ENCODE assay signal across 9 mouse cellular contexts in the genomic region with DNA sequence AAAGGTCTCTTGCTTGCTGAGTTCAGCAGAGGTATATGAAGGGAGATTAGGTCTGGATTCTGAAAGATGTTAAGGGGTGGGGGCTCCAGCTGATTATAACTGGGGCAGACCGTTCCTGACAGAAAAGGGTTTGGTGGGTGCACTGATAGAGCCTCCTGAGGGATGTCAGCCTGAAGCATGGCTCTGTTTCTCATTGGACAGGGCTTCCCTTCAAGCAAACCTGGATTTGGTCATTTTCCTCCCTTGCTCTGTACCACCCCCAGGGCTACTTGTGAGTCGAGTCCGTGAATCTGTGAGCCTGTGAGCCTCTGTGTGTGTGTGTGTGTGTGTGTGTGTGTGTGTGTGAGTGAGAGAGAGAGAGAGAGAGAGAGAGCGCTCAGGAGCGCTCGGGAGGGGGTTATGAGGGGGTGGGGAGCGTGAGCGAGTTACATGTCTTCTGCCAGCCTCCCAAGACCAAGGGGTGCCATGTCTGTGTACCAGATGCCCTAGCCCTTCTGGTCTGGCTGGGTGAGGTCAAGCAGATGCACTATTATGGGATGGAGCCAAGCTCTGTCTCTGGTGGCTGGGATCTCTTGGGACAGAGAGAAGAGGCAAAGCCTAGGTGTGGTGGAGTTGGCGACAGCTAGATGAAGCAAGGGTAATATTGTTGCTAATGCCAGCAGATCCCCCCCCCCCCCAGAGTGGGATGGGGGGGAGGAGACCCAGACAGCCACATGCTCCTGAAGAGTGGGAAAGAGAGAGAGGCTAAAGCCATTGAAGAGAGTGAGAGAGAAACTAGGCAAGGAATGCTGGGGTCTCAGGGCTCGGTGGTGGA. TPM values are rescaled to one million over a fixed set of nuclear protein-coding genes. Genes with fewer than 3 reads are reported as not detected.
A peak's percentile ranks its signal among the peaks of the same experiment; 100 is the strongest.
DNase-seq lines count a peak whose midpoint lies in the region; ATAC-seq lines count a peak whose summit lies in the region.
"Had no signal": no experiment of that assay in that cellular context is flagged by ENCODE, and none has a peak within 500 bp of the region (broad histone marks: within the 10 kb centered on the region; RNA-seq: fewer than 3 reads in every experiment).

No protein-coding gene starts in this region.

- H3K9ac ChIP-seq in intestine, embryonic 15.5 days, result no peak overlapping the region

- no peak for ATAC-seq in CD4-positive, CD25-positive, alpha-beta regulatory T cell, adult 4 months
- no peak for ATAC-seq in megakaryocyte, adult 5-6 weeks (ENCODE audit: poor library complexity, severe bottlenecking)
- no peak for ATAC-seq in intestine, embryonic 15.5 days
- no peak for ATAC-seq in megakaryocyte progenitor cell, adult 5-6 weeks (replicated peaks; ENCODE audit: poor library complexity)

- 50% methylated on average over 10 of the region's 10 CpGs for WGBS in intestine, embryonic 15.5 days

- peak; percentile 19 for DNase-seq in CD4-positive, CD25-positive, alpha-beta regulatory T cell, adult 2 months (ENCODE audit: low read depth, low spot score)
- DNase-seq in adrenal gland, adult 8-10 months, result no peak
- DNase-seq in spleen, postnatal 4 days (ENCODE audit: low spot score in 2 of 2), result no peak

- H3K27me3 ChIP-seq in megakaryocyte, embryonic 14.5 days (replicated peaks), result peaks cover 5% of the 10 kb centered on the region
- H3K27me3 ChIP-seq in intestine, embryonic 15.5 days (replicated peaks), result peaks cover under 1% of the 10 kb centered on the region; the same call in 1 of the 2 replicates

- H3K36me3 ChIP-seq in megakaryocyte, embryonic 14.5 days (replicated peaks; ENCODE audit: low read length), result peaks cover 37% of the 10 kb centered on the region
- no peaks in the 10 kb centered on the region for H3K36me3 ChIP-seq in intestine, embryonic 15.5 days

- H3K4me3 ChIP-seq in megakaryocyte, embryonic 14.5 days (replicated peaks), result peak overlapping the region; percentile 74
- no peak overlapping the region for H3K4me3 ChIP-seq in intestine, embryonic 15.5 days (replicated peaks)

- H3K9me3 ChIP-seq in megakaryocyte, embryonic 14.5 days, result no peaks in the 10 kb centered on the region
- no peaks in the 10 kb centered on the region for H3K9me3 ChIP-seq in intestine, embryonic 15.5 days

- H3K27ac ChIP-seq in intestine, embryonic 15.5 days, result 0 out of 2 replicates have a peak overlapping the region, but pooled peaks have one; percentile 67

- H3K4me1 ChIP-seq in megakaryocyte, embryonic 14.5 days, result peaks cover 84% of the 10 kb centered on the region
- H3K4me1 ChIP-seq in intestine, embryonic 15.5 days (replicated peaks), result peaks cover 71% of the 10 kb centered on the region

- H3K4me2 ChIP-seq in intestine, embryonic 15.5 days (replicated peaks), result peak overlapping the region; percentile 88

RNA-seq across cellular contexts. Expression of gene Ahdc1, which starts 4.0 kb away (rescaled TPM):
- polyA plus RNA-seq in CD4-positive, CD25-positive, alpha-beta regulatory T cell, adult 4 months (2017; shearing (Covaris generic)), result 1 to 10 TPM; 2.6 to 3.7 TPM
- 42.4 and 114 TPM in 2 replicates for polyA plus RNA-seq in megakaryocyte, embryonic 14.5 days (2012; ENCODE audit: insufficient read depth, low replicate concordance)
- total RNA-seq in megakaryocyte, adult 5-6 weeks (2015), result 3.0 and 4.4 TPM in 2 replicates
- 0.77 and 3.6 TPM in 2 replicates for total RNA-seq in megakaryocyte, adult 5-6 weeks (2017)
- polyA plus RNA-seq in intestine, embryonic 15.5 days (2015; fragmentation: Nextera tagmentation; extraction: Ambion mirVana), result 5.4 and 6.3 TPM in 2 replicates
- 4.1 and 5.3 TPM in 2 replicates for total RNA-seq in megakaryocyte progenitor cell, adult 5-6 weeks (2015)
- total RNA-seq in megakaryocyte progenitor cell, adult 5-6 weeks (2017), result 0.81 and 3.8 TPM in 2 replicates
- 100 to 1,000 TPM in 1 of 4 experiments, 10 to 100 TPM in 3; 72.0 to 109 (median 82.9) TPM for total RNA-seq in adrenal gland, adult 8-10 months (2022)

RNA-seq across cellular contexts. Expression of gene Fgr, which starts 41.2 kb away (rescaled TPM):
- polyA plus RNA-seq in CD4-positive, CD25-positive, alpha-beta regulatory T cell, adult 4 months (2017; shearing (Covaris generic)), result 1 to 10 TPM; 3.7 to 8.2 TPM
- polyA plus RNA-seq in megakaryocyte, embryonic 14.5 days (2012; ENCODE audit: insufficient read depth, low replicate concordance), result 4.8 TPM in 1 of 2 replicates, not detected in the other
- total RNA-seq in megakaryocyte, adult 5-6 weeks (2015), result 108 and 116 TPM in 2 replicates
- 111 and 112 TPM in 2 replicates for total RNA-seq in megakaryocyte, adult 5-6 weeks (2017)
- polyA plus RNA-seq in intestine, embryonic 15.5 days (2015; fragmentation: Nextera tagmentation; extraction: Ambion mirVana), result 2.3 and 3.7 TPM in 2 replicates
- 3.2 and 3.4 TPM in 2 replicates for total RNA-seq in megakaryocyte progenitor cell, adult 5-6 weeks (2015)
- 2.5 and 3.0 TPM in 2 replicates for total RNA-seq in megakaryocyte progenitor cell, adult 5-6 weeks (2017)
- under 1 TPM; 0.42 to 0.92 (median 0.64) TPM for total RNA-seq in adrenal gland, adult 8-10 months (2022)
- total RNA-seq: left cerebral cortex, postnatal 14 days had no signal

Comparison
In these comparisons a context has a peak if more than half of its experiments do, and no peak if none do; other contexts are left out.
1. RNA of gene Ahdc1, which starts 4.0 kb away (total RNA-seq): 72.0 to 109 TPM in adrenal gland, adult 8-10 months; 0.81 to 5.3 TPM in megakaryocyte progenitor cell, adult 5-6 weeks and 0.77 to 4.4 TPM in megakaryocyte, adult 5-6 weeks; every median in the first group is over 10 times any median in the second.
2. RNA of gene Fgr, which starts 41.2 kb away (total RNA-seq): 108 to 116 TPM in megakaryocyte, adult 5-6 weeks; 2.5 to 3.4 TPM in megakaryocyte progenitor cell, adult 5-6 weeks and 0.42 to 0.92 TPM in adrenal gland, adult 8-10 months; every median in the first group is over 10 times any median in the second.